31 mouse cellular contexts compared by ENCODE assay signal in genomic region chr6:98584541-98584940, GRCm38 (mm10).
"Had no signal": no experiment of that assay in that cellular context is flagged by ENCODE, and none has a peak within 500 bp of the region (broad histone marks: within the 10 kb centered on the region; RNA-seq: fewer than 3 reads in every experiment).

No protein-coding gene starts in this region.

- H3K4me2 ChIP-seq: limb, embryonic 12.5 days; limb, embryonic 13.5 days; limb, embryonic 15.5 days; liver, embryonic 11.5 days; liver, embryonic 12.5 days; liver, embryonic 13.5 days; liver, embryonic 15.5 days; lung, embryonic 14.5 days; lung, embryonic 15.5 days; midbrain, embryonic 11.5 days; midbrain, embryonic 12.5 days; midbrain, embryonic 13.5 days; midbrain, embryonic 15.5 days; neural tube, embryonic 12.5 days had no signal

- H3K9me3 ChIP-seq: limb, embryonic 10.5 days; limb, embryonic 12.5 days; limb, embryonic 13.5 days; limb, embryonic 15.5 days; liver, embryonic 12.5 days; liver, embryonic 13.5 days; liver, embryonic 15.5 days; lung, embryonic 15.5 days; megakaryocyte, embryonic 14.5 days; midbrain, embryonic 10.5 days; midbrain, embryonic 12.5 days; midbrain, embryonic 13.5 days; midbrain, embryonic 15.5 days; neural tube, embryonic 12.5 days had no signal

- H3K27me3 ChIP-seq: limb, embryonic 12.5 days; limb, embryonic 13.5 days; limb, embryonic 15.5 days; liver, embryonic 12.5 days; liver, embryonic 13.5 days; liver, embryonic 15.5 days; lung, embryonic 15.5 days; megakaryocyte, embryonic 14.5 days; midbrain, embryonic 12.5 days; midbrain, embryonic 13.5 days; midbrain, embryonic 15.5 days; neural tube, embryonic 12.5 days had no signal

- DNase-seq: left cerebral cortex, postnatal 4 days; liver; liver, embryonic 13.5 days; liver, postnatal 0 days; lung, adult 18-20 months; lung, adult 2 months; lung, embryonic 14.5 days; lung, postnatal 10 days; lung, postnatal 14 days; lung, postnatal 36 days; lung, postnatal 4 days; midbrain, embryonic 14.5 days had no signal

- H3K4me3 ChIP-seq: limb, embryonic 10.5 days; limb, embryonic 12.5 days; limb, embryonic 13.5 days; limb, embryonic 15.5 days; liver, embryonic 12.5 days; liver, embryonic 13.5 days; liver, embryonic 15.5 days; lung, embryonic 15.5 days; megakaryocyte, embryonic 14.5 days; midbrain, embryonic 10.5 days; midbrain, embryonic 12.5 days; midbrain, embryonic 13.5 days; midbrain, embryonic 15.5 days; myocyte; neural tube, embryonic 12.5 days had no signal

- H3K36me3 ChIP-seq: limb, embryonic 10.5 days; limb, embryonic 12.5 days; limb, embryonic 13.5 days; limb, embryonic 15.5 days; liver, embryonic 12.5 days; liver, embryonic 13.5 days; liver, embryonic 15.5 days; lung, embryonic 15.5 days; midbrain, embryonic 10.5 days; midbrain, embryonic 12.5 days; midbrain, embryonic 13.5 days; midbrain, embryonic 15.5 days; neural tube, embryonic 12.5 days had no signal

- H3K4me1 ChIP-seq: limb, embryonic 13.5 days; limb, embryonic 15.5 days; liver, embryonic 12.5 days; liver, embryonic 13.5 days; liver, embryonic 15.5 days; midbrain, embryonic 10.5 days; midbrain, embryonic 12.5 days; midbrain, embryonic 13.5 days; midbrain, embryonic 15.5 days; neural tube, embryonic 12.5 days had no signal

- ATAC-seq: liver, embryonic 12.5 days; liver, postnatal 0 days; midbrain, embryonic 13.5 days; midbrain, embryonic 15.5 days; midbrain, embryonic 16.5 days had no signal

- H3K9ac ChIP-seq: limb, embryonic 12.5 days; limb, embryonic 13.5 days; limb, embryonic 15.5 days; liver, embryonic 12.5 days; liver, embryonic 13.5 days; liver, embryonic 14.5 days; liver, embryonic 15.5 days; liver, postnatal 0 days; lung, embryonic 14.5 days; lung, embryonic 15.5 days; midbrain, embryonic 12.5 days; midbrain, embryonic 13.5 days; midbrain, embryonic 15.5 days; neural tube, embryonic 12.5 days had no signal

- H3K27ac ChIP-seq: limb, embryonic 10.5 days; limb, embryonic 12.5 days; limb, embryonic 13.5 days; limb, embryonic 15.5 days; liver, embryonic 12.5 days; liver, embryonic 13.5 days; liver, embryonic 14.5 days; liver, embryonic 15.5 days; lung, embryonic 15.5 days; macrophage; midbrain, embryonic 10.5 days; midbrain, embryonic 12.5 days; midbrain, embryonic 13.5 days; midbrain, embryonic 15.5 days; neural tube, embryonic 12.5 days had no signal
